Mouse (Mus musculus) forebrain, embryonic 12.5 days (tissue): ENCODE data around the gene Zfp553. TPM values are rescaled to one million over a fixed set of nuclear protein-coding genes. Genes with fewer than 3 reads are reported as not detected.

Experiments used
- ATAC-seq: fragments of 200-750 bp; cut with Nextera tagmentation; 2 replicates; pipeline ENCODE4 v1.8.0; 2017; ENCODE audit warnings: moderate TSS enrichment; ENCODE audit not compliant: low FRiP score
- H3K27ac ChIP-seq: fragments of 300-500 bp; sonication (generic); 2 replicates; pipeline ENCODE4 v1.5.1; 2016; ENCODE audit warnings: mild to moderate bottlenecking
- H3K27me3 ChIP-seq: fragments of 300-500 bp; sonication (generic); 2 replicates; pipeline ENCODE4 v1.6.1; 2016; ENCODE audit warnings: mild to moderate bottlenecking
- H3K36me3 ChIP-seq: fragments of 300-500 bp; sonication (generic); replicated peaks from 2 replicates; pipeline ENCODE4 v1.6.1; 2016; ENCODE audit warnings: mild to moderate bottlenecking
- H3K4me1 ChIP-seq: fragments of 300-500 bp; sonication (generic); 2 replicates; pipeline ENCODE4 v1.6.1; 2016
- H3K4me2 ChIP-seq: fragments of 300-500 bp; sonication (generic); 2 replicates; pipeline ENCODE4 v1.6.1; 2016; ENCODE audit warnings: mild to moderate bottlenecking, moderate library complexity
- H3K4me3 ChIP-seq: fragments of 300-500 bp; sonication (generic); replicated peaks from 2 replicates; pipeline ENCODE4 v1.5.1; 2016; ENCODE audit warnings: mild to moderate bottlenecking
- H3K9ac ChIP-seq: fragments of 300-500 bp; sonication (generic); 2 replicates; pipeline ENCODE4 v1.6.1; 2016; ENCODE audit warnings: mild to moderate bottlenecking
- H3K9me3 ChIP-seq: fragments of 300-500 bp; sonication (generic); 2 replicates; pipeline ENCODE4 v1.6.1; 2016
- WGBS: fragments of 180-500 bp; shearing (Covaris S2); methylation state at CpG from one replicate; pipeline ENCODE4 v1.1.7; 2016; 5-methylcytosine and 5-hydroxymethylcytosine counted together
- polyA plus RNA-seq: library from polyadenylated mRNA; unstranded; fragments of >200 nt; fragmentation: Nextera tagmentation; extraction: Ambion mirVana; gene quantifications from 2 replicates; pipeline ENCODE4 v1.2.1, GENCODE M21; 2016

The Zfp553 gene
- polyA plus RNA-seq, 1 experiment from 2014 or later = 80.2 TPM

DNA sequence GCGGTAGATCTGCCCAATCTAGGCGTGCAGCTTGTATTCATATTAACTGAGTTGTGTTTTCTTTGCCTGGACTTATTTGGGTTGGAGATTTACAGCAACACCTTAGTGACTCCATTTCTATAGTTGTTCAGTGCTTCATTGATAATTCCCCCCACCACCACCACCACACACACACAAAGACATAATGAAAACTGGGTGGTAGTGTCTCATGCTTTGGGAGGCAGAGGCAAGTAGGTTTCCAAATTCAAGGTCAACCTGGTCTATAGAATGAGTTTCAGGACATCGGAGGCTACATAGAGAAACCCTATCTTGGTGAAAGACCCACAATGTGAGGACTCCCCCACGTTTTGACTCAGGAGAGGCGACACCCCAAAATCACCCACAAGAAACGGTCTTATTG lies 8.2 kb upstream of the Zfp553 start:
- no peak overlapping the region for H3K4me2 ChIP-seq
- H3K9me3 ChIP-seq = no peaks in the 10 kb centered on the region
- no peak overlapping the region for H3K4me3 ChIP-seq
- H3K36me3 ChIP-seq = peaks cover 18% of the 10 kb centered on the region
- 0 out of 2 replicates have a peak, but pooled peaks cover 2% of the 10 kb centered on the region for H3K4me1 ChIP-seq
- ATAC-seq = no peak
- 95% methylated on average over 6 of the region's 6 CpGs for whole genome bisulfite sequencing
- H3K27me3 ChIP-seq = no peaks in the 10 kb centered on the region
- no peak overlapping the region for H3K27ac ChIP-seq
- no peak overlapping the region for H3K9ac ChIP-seq

DNA sequence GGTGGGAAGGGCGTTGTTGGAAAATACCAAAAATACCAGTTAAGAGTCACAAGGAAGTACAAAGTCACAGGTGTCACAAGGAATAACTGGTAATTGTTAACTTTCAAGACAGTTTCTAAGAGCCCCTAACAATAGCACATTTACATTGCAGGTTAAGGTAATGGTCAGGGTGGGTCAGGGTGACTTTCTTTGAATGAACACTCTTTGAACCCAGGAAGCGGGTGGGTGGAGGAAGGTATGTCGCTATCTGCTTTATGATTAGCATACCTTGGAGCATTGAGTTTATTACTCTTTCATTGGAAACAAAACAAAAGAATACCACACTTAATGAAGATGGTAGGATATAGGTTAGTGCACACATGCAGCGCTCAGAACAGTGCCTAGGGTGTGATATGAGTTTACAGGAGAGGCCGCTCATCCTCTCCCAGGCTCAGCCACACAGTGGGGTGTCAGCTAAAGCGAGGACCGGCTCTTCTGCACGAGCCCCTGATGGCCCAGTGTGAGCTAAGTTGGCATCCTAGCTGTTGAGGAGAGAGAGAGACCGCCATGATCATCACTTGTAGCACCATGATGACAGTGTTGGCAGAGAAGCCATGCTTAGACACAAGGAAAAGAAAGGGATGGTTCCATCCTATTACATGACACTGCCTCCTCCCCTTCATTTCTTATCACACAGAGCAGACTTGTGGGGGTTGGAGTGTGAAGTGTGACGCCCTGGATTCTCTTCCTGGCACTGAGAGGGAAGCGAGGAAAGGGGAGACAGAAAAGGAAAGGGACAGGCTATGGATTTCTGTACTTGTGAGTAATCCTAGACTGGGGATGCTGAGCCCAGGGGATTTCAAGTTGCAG lies 7.5 kb upstream of the Zfp553 start:
- no peak overlapping the region for H3K27ac ChIP-seq
- no peak overlapping the region for H3K4me2 ChIP-seq
- H3K27me3 ChIP-seq = no peaks in the 10 kb centered on the region
- H3K9me3 ChIP-seq = no peaks in the 10 kb centered on the region
- peaks cover 26% of the 10 kb centered on the region for H3K36me3 ChIP-seq
- H3K9ac ChIP-seq = no peak overlapping the region
- 91% methylated on average over 11 of the region's 11 CpGs for WGBS
- H3K4me3 ChIP-seq = no peak overlapping the region
- H3K4me1 ChIP-seq = peaks cover 8% of the 10 kb centered on the region
- no peak for ATAC-seq

DNA sequence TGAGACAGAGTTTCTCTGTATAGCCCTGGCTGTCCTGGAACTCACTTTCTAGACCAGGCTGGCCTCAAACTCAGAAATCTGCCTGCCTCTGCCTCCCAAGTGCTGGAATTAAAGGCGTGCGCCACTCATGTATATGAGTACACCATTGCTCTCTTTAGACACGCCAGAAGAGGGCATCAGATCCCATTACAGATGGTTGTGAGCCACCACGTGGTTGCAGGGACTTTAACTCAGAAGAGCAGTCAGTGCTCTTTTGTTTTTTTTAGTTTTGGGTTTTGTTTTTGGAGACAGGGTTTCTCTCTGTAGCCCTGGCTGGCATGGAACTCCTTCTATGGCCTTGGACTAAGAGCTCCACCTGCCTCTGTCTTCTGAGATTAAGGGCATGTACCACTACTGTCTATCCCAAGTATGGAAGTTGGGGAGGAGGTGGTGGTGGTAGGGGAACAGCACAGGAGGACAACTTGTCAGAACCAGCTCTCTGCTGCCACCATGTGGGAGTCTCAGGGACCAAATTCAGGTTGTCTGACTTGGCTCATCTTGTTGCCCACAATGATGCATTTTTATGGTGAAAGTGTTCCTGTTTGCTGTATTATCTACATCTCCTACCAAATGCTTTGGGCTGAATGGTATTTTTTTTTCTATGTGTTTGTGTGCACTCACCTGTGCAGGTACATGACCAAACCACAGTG lies 4.1 kb upstream of the Zfp553 start:
- H3K27me3 ChIP-seq = no peaks in the 10 kb centered on the region
- peaks cover 23% of the 10 kb centered on the region for H3K4me1 ChIP-seq
- no peak overlapping the region for H3K27ac ChIP-seq
- peaks cover 25% of the 10 kb centered on the region for H3K36me3 ChIP-seq
- H3K9ac ChIP-seq = no peak overlapping the region
- ATAC-seq = no peak
- WGBS = 71% methylated on average over 4 of the region's 4 CpGs
- no peaks in the 10 kb centered on the region for H3K9me3 ChIP-seq
- no peak overlapping the region for H3K4me2 ChIP-seq
- H3K4me3 ChIP-seq = no peak overlapping the region

DNA sequence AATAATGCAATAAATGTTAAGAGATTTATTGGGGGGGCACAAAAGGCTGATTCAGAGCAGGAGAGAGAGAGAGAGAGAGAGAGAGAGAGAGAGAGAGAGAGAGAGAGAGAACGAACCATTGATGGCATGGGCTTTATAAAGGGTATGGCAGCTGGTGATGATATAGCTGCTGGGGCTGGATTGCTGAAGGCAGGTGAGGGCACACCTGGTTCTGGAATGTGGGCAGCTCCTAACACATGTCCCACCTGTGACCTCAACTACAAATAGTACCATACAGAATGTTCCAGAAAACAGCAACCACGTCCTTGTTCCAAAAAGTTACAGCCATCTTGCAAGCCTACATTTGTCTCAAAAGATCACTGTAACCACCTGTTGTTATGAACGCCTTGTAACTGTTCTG lies 1.5 kb upstream of the Zfp553 start:
- Histone ChIP-seq H3K9ac (peak overlapping the region; percentile 99), H3K27me3 (no peaks in the 10 kb centered on the region), H3K27ac (peak overlapping the region; percentile 100; the same call in 1 of the 2 replicates), H3K4me2 (peak overlapping the region; percentile 86), H3K4me1 (peaks cover 33% of the 10 kb centered on the region), H3K9me3 (no peaks in the 10 kb centered on the region), H3K36me3 (peaks cover 41% of the 10 kb centered on the region), H3K4me3 (peak overlapping the region; percentile 97)
- 81% methylated on average over 3 of the region's 3 CpGs for WGBS
- ATAC-seq = no peak

DNA sequence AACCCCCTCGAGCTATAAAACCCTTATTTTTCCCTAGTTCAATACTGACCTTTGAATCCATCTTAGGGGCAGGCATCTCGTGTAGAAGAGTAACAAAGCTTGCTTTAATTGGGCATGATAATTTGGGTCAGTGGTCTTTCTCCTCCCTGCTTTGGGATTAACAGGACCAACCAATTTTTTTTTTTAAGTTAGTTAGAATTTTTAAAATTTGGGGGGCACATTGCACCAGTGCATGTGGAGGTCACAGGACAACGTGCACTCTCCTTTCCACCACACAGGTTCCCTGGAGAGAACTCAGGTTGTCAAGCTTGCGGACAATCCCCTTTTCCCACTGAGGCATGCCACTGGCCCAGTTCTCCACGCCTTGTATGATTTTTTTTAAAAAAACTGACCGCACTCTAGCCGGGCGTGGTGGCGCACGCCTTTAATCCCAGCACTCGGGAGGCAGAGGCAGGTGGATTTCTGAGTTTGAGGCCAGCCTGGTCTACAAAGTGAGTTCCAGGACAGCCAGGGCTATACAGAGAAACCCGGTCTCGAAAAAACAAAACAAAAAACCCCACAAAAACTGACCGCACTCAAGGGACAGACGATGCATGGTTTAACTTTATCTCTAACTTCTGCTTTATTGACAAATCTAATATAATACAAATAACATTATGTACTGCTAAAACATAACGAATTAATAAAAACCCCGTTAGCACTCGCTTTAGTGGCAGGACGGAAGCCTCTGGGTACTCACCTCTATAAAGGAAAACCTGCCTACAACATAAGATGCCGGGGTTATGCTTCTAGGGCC lies 837 bp upstream of the Zfp553 start:
- peak overlapping the region; percentile 99 for H3K9ac ChIP-seq
- peak overlapping the region; percentile 100 for H3K27ac ChIP-seq
- no peak for ATAC-seq
- H3K36me3 ChIP-seq = peaks cover 48% of the 10 kb centered on the region
- WGBS = 9% methylated on average over 20 of the region's 20 CpGs
- peak overlapping the region; percentile 86 for H3K4me2 ChIP-seq
- H3K4me3 ChIP-seq = peak overlapping the region; percentile 97
- H3K27me3 ChIP-seq = no peaks in the 10 kb centered on the region
- H3K9me3 ChIP-seq = no peaks in the 10 kb centered on the region
- H3K4me1 ChIP-seq = peaks cover 33% of the 10 kb centered on the region

DNA sequence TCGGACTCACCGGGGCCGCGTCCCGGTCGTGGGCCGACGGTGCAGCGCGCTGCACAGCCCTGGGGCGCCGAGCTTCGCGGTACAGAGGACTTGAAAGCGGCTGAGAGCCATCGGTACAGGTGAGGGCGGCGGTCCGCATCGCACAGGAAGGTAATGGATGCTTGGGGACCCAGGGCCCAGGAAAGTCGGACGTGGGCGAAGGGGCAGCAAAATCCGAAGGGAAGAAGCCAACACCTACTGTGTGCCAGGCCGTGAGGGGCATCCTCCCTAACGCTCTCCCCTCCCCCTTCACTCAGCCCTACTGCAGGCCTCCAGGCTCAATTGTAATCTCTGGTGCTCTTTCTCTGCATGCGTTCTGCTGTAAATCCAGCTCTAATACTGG lies 498 bp downstream of the Zfp553 start:
- peak; percentile 52 for ATAC-seq
- under 1% methylated on average over 27 of the region's 27 CpGs for WGBS
- Histone ChIP-seq H3K4me1 (peaks cover 33% of the 10 kb centered on the region), H3K4me2 (peak overlapping the region; percentile 86), H3K4me3 (peak overlapping the region; percentile 97), H3K9ac (peak overlapping the region; percentile 99), H3K9me3 (no peaks in the 10 kb centered on the region), H3K36me3 (peaks cover 61% of the 10 kb centered on the region), H3K27ac (peak overlapping the region; percentile 100), H3K27me3 (no peaks in the 10 kb centered on the region)

DNA sequence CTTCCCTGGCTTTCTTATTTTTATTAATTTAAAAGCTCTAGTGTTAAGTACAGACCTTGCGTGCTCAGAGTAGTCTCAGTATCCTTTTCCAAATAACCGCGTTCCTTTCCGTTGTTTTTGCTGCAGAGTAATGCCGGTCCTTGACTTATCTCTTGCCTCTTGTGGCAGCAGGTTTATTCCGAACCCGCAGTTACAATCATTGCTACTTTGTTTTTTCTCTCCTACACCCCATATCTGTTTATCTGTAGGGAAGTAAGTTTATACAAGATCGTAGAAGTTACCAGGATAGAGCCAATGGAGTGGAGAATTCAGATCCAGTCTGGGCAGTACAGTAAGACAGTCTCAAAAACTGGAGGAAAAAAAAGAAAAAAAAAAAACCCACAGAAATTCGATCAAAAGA lies 904 bp downstream of the Zfp553 start:
- H3K36me3 ChIP-seq = peaks cover 63% of the 10 kb centered on the region
- WGBS = 5% methylated on average over 9 of the region's 9 CpGs
- no peak for ATAC-seq

DNA sequence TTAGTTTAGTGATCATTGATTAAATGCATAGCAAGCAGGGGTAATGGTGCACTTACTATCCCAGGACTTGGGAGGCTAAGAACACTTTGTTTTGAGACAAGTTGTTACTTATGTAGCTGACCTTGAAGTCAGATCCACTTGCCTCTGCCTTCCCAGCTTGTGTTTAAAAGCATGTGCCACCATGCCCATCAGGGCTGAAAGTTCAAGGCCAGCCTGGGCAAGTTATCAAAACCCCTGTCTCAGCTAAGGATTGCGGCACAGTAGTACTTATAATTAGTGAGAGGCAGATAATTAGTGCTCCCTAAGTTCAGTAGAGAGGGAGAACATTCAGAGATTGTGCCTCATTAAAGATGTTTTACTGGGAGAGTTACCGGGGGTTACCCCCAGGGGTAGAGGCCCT lies 1.9 kb downstream of the Zfp553 start:
- Histone ChIP-seq H3K4me2 (peak overlapping the region; percentile 86), H3K27ac (no peak overlapping the region), H3K27me3 (no peaks in the 10 kb centered on the region), H3K9me3 (no peaks in the 10 kb centered on the region), H3K9ac (0 out of 2 replicates have a peak overlapping the region, but pooled peaks have one; percentile 29), H3K36me3 (peaks cover 61% of the 10 kb centered on the region), H3K4me3 (peak overlapping the region; percentile 97), H3K4me1 (peaks cover 31% of the 10 kb centered on the region)
- WGBS = 87% methylated on average over 2 of the region's 2 CpGs
- no peak for ATAC-seq

More for the DNA sequence above, 904 bp downstream of the Zfp553 start:
- H3K27me3 ChIP-seq = no peaks in the 10 kb centered on the region
- peak overlapping the region; percentile 86 for H3K4me2 ChIP-seq
- H3K27ac ChIP-seq = peak overlapping the region; percentile 100
- peaks cover 33% of the 10 kb centered on the region for H3K4me1 ChIP-seq
- H3K9ac ChIP-seq = peak overlapping the region; percentile 99
- no peaks in the 10 kb centered on the region for H3K9me3 ChIP-seq
- H3K4me3 ChIP-seq = peak overlapping the region; percentile 97

DNA sequence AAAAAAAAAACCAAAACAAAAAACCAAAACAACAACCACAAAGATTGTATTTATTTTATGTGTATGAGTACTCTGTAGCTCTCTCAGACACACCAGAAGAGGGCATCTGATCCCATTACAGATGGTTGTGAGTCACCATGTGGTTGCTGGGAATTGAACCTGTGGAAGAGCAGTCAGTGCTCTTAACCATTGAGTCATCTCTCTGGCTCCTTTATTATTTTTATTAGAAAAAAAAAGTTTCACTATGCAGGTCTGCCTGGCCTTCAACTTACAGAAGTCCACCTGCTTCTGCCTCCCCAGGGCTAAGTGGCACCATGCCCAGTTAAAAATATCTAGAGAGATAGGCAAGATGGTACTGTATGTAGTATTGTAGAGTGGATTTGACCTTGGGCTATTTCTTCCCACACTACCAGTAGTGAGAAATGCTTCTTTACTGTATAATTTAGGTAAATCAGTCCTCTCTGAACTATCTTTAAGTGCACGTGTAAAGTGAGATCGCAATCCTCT lies 10.6 kb downstream of the Zfp553 start:
- no peaks in the 10 kb centered on the region for H3K27me3 ChIP-seq
- H3K27ac ChIP-seq = peak overlapping the region; percentile 87
- H3K36me3 ChIP-seq = peaks cover 35% of the 10 kb centered on the region
- peak overlapping the region; percentile 95 for H3K9ac ChIP-seq
- ATAC-seq = no peak
- H3K4me1 ChIP-seq = peaks cover 27% of the 10 kb centered on the region
- peak overlapping the region; percentile 78 for H3K4me3 ChIP-seq
- H3K9me3 ChIP-seq = no peaks in the 10 kb centered on the region
- WGBS = 35% methylated on average over 2 of the region's 2 CpGs
- peak overlapping the region; percentile 87 for H3K4me2 ChIP-seq

DNA sequence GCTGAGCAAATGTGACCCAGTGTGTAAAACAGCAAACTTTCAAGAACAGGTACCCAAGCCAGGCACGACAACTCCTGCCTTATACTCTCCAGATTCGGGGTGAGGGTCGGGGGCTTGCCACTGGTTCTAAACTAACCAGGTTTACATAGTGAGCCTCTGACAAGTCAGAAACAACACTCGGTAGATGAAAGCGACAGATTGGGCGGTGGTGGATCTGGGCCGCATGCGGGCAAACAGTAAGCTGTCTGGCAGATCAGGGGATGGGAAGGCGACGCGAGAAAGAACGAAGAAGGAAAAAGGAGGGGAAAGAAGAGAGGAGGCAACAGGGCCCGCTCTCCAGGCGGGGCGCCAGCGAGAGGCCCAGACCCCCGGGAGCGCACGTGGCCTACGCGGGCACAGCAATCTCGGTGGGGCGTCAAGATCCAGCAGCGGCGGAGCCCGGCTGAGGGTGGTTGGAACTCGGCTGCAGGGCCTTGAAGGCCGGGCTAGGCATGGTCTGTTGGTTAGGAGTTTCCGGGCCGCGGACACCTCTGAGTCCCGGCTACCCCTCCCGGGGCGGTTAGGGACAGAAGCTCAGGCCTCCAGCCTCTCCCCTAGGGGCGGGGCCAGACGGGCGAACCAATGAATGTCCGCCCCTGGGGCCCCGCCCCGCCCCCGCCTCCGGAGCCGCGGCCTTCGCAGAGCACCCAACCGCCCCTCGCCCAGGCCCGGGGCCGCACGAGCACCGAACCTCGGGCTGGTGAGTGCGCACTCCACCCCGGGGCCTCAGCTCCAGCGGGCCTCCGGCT lies 11.2 kb downstream of the Zfp553 start, which contains the start of gene Zfp771:
Gene Zfp771, plus strand, starts transcription at position 405 of the 788 bp plus-strand sequence.
- H3K27ac ChIP-seq = peak within 1 kb of the TSS; percentile 87
- H3K9me3 ChIP-seq = no peaks in the 10 kb centered on the region
- under 1% methylated on average over 55 of the region's 56 CpGs for WGBS
- peaks cover 27% of the 10 kb centered on the region for H3K4me1 ChIP-seq
- peaks cover 31% of the 10 kb centered on the region for H3K36me3 ChIP-seq
- peak within 1 kb of the TSS; percentile 87 for H3K4me2 ChIP-seq
- no peaks in the 10 kb centered on the region for H3K27me3 ChIP-seq
- peak within 1 kb of the TSS; percentile 95 for H3K9ac ChIP-seq
- H3K4me3 ChIP-seq = peak within 1 kb of the TSS; percentile 78
- ATAC-seq = peak; percentile 97
